Mouse (Mus musculus) thymus, adult 2 months (tissue): ENCODE results near the gene Bcl7a.

Source experiments
- CTCF ChIP-seq: fragments of 200-500 bp; IDR thresholded peaks from 2 replicates; pipeline ENCODE4 v1.5.1; 2012; ENCODE audit warnings: mild to moderate bottlenecking, control low read depth, low read length, moderate library complexity, borderline replicate concordance; ENCODE audit not compliant: control insufficient read depth, poor library complexity, insufficient read depth; ENCODE audit errors: extremely low read depth
- POLR2A ChIP-seq: fragments of 200-500 bp; IDR thresholded peaks from 2 replicates; pipeline ENCODE4 v1.6.1; 2012; ENCODE audit warnings: mild to moderate bottlenecking, low read length, control low read depth, moderate library complexity; ENCODE audit not compliant: control insufficient read depth, poor library complexity, insufficient read depth; ENCODE audit errors: extremely low read depth

GRCm38 (mm10) chr5:123375793-123376452 is 32.3 kb downstream of the Bcl7a start:
- TF ChIP-seq CTCF, result no peak
- TF ChIP-seq POLR2A, result no peak
